Mouse (Mus musculus) layer of hippocampus, adult 2 months (tissue): ENCODE data around the gene Map3k6. TPM values are rescaled to one million over a fixed set of nuclear protein-coding genes. Genes with fewer than 3 reads are reported as not detected.

Experiments used
- DNase-seq, 2 experiments: peaks; one replicate each; pipeline ENCODE4 v3.0.0; 2022; ENCODE audit warnings: low spot score in 2 of 2
- H3K27ac ChIP-seq: fragments of 200-600 bp; 2 replicates; pipeline ENCODE4 v1.8.1; 2022
- H3K4me3 ChIP-seq: fragments of 200-600 bp; 2 replicates; pipeline ENCODE4 v1.8.1; 2022; ENCODE audit warnings: mild to moderate bottlenecking
- CTCF ChIP-seq: fragments of 200-600 bp; conservative IDR thresholded peaks from 2 replicates; pipeline ENCODE4 v1.8.1; 2022; ENCODE audit warnings: antibody characterized with exemption, mild to moderate bottlenecking, moderate library complexity
- total RNA-seq, 2 experiments: library from RNA; stranded (reverse); gene quantifications; 2 replicates each; pipeline ENCODE4 v1.2.3; 2021

Gene Map3k6
- total RNA-seq, 2 experiments from 2014 or later = 5.8 to 10.5 TPM

DNA sequence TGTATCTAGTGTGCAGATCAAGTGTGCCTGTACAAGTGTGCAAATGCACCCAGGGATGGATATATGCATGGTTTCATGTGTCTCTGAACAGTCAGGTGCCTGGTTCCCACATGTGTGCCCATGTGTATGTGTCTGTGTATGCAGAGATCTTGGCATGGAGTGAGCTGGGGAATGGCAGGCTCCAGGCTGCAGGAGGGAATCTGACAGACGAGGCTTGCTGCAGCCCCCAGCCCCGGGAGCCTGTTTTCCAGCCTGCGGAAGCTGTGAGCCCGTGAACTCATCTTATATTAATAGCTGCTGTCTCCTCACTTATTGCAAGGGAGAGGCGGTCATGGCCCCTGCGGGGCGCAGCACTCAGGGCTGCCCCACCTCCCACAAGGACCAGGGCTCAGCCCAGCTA is 36.2 kb upstream of the Map3k6 start:
- TF ChIP-seq CTCF = no peak
- DNase-seq = no peak
- no peak overlapping the region for H3K4me3 ChIP-seq
- no peak overlapping the region for H3K27ac ChIP-seq

DNA sequence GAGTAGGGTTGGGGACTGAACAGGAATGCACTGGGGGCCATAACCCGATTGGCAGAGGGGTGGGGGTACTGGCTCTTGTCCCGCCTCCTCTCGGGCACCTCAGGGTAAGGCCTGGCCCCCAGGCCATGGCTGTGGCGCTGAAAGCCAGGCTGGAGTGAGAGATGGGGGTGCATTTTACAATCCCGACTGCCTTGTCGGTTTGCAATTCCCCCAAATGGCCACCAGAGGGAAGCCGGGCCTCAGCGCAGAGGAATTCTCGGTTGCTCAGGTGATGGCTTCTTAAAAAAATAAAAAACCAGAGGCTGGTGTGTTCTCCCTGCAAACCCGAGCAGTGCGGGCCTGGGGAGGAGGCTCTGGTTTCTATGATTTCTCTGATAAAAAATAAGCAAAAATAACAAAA is 31.3 kb upstream of the Map3k6 start:
- DNase-seq = peak in 1 of 2 experiments; percentile 60
- no peak overlapping the region for H3K4me3 ChIP-seq
- TF ChIP-seq CTCF = peak; percentile 93
- H3K27ac ChIP-seq = no peak overlapping the region

DNA sequence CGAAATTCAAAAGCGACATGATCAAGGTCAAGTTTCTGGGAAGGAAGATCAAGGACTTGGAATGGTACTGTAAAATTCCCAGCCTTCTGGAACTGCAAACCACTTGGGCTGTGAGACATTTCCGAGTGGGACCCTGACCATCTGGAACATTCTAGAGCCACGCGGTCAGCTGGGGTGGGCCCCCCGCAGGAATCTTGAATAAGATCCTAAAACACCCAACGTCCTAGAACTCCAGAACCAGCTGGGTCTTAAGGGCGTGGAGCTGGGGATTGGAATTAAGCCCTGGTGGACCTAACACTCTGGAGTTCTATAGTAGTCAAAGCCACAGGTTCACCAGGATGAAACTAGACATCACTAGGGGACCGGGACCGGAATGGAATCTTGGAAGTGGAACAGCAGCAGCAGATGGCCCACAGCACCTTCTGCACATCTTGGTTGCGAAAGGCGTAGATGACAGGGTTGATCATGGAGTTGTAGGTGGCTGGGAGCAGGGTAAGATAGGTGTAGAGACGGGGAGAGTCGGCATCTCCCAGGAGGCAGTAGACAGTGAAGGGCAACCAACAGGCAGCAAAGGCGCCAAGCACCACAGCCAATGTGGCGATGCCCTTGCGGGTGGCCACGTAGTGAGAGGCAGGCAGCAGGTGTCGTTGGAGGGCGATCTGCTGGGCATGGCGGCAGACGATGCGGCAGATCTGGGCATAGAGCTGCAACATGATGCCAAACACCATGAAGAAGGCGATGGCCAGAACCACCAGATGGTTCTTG is 30.4 kb upstream of the Map3k6 start:
- Histone ChIP-seq H3K4me3 (no peak overlapping the region), H3K27ac (no peak overlapping the region)
- DNase-seq = no peak
- no peak for TF ChIP-seq CTCF

DNA sequence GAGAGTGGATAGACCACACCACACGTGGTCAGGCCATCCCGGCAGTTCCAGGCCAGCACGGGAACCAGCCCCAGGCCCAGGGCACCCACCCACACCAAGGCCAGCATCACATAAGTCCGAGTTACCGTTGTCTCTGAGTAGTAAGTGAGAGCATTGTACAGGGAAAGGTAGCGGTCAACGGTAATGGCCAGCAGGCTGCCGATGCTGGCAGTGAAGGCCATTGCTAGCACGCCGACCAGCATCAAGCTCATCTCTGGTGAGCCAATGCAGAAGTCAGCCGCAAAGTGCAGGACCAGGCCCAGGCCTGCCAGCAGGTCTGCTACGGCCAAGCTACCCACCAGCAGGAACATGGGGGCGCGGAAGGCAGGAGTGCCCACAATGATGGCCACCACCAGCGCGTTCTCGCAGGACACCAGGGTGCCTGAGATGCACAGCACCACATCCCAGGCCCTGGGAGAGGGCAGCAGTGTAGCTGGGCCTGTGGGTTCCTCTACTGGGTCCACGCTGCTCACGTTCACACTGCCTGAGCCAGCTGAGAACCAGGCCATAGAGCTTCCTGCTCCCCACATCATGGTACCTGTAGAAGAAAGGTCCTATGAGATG is 29.7 kb upstream of the Map3k6 start:
- TF ChIP-seq CTCF = no peak
- Histone ChIP-seq H3K4me3 (no peak overlapping the region), H3K27ac (no peak overlapping the region)
- no peak for DNase-seq

DNA sequence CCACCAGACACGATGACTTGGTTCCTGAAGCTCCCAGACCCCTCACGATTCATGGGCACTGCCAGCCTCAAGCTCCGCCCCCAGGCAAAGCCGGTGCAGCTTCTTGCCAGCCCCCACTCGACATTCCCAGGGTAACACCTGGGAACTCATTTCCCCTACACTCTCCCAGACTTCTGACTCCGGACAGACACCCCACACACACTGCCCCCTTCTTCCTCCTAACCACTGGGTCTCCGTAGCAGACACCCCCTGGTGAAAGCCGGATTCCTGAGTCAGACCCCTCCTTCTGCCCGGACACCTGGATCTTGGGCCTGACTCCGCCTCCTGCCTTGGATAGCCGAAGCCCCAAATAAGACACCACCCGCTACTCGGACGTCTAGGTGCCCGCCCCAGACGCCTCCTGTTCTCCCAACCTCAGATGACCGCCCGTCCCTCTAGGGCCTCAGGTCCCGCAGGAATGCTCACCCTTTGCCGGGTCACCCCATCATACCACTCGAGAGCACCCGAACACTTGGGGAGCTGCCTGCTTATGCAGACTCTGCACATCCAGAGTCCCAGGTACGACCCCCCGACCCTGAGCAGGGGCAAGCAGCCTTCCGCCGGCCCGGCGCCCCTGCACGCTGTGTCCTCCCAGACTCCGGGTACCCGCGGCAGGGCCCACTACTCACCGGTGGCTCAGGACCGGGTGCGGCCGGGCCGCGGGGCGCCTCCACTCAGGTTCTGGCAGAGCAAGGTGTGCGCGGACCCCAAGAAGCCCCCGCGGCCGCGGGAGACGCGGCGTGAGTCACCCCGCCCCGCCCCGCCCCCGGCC is 28.7 kb upstream of the Map3k6 start, which contains the start of the genes Cd164l2 and Gpr3:
Gene Cd164l2 (plus strand): TSS at position 381 of the 811 bp plus-strand sequence.
Gene Gpr3 (minus strand): TSS at position 786 of the 811 bp plus-strand sequence.
- TF ChIP-seq CTCF = no peak
- no peak for DNase-seq
- Histone ChIP-seq H3K4me3 (peak within 1 kb of the TSS; percentile 77), H3K27ac (peak within 1 kb of the TSS; percentile 80)

DNA sequence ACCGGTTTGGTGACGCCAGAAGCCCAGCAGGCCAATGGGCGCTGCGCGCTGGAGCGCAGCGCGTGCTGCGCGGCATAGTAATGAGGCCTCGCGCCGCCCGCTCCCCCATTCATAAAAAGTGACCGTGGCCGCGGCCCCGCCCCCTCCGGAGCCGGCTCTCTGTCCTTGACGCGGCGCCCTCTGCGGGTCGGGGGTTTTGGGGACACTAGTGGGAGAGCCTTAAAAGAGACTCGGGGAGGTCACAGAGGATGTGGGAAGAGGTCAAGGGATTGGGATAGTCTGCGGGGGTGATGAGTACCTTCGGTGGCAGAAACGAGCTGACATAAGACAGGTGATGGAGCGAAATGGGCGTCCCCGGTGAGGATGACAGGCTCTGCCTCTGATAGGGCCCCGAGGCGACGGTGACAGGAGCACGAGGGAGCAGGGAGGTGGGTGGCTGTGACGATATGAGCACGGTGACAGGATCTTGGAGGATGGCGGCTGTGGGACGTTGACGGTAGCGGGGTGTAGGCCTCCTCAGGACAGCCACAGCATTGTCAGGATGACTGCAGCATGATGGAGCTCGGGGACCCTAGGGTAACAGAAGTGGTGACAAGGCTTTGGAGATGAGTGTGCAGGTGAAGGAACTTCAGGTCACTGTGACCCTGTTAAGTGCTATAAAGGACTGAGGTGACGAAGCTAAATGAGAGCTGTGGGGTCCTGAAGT is 27.9 kb upstream of the Map3k6 start:
- TF ChIP-seq CTCF = peak; percentile 61
- Histone ChIP-seq H3K27ac (peak overlapping the region; percentile 80), H3K4me3 (peak overlapping the region; percentile 77)
- peak; percentile 70 to 79 for DNase-seq

DNA sequence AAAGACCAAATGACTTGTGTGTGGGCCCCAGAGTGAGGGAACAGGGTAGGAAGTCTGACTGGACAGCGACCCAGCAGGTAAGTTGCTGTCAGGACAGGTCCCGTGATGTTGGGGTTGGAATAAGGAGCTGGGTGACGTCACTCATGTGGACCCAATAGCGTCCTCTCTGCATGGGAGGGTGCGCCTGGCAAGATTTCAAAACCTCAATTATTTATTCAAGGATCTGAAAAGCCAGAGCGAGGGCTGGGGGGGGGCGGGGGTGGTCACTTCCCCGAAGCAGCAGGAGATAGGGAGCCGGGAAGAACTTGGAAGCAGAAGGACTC is 27.4 kb upstream of the Map3k6 start:
- no peak; the same call in 1 of the 2 replicates for TF ChIP-seq CTCF
- H3K4me3 ChIP-seq = peak overlapping the region; percentile 77
- peak overlapping the region; percentile 71; the same call in 1 of the 2 replicates for H3K27ac ChIP-seq
- no peak for DNase-seq

DNA sequence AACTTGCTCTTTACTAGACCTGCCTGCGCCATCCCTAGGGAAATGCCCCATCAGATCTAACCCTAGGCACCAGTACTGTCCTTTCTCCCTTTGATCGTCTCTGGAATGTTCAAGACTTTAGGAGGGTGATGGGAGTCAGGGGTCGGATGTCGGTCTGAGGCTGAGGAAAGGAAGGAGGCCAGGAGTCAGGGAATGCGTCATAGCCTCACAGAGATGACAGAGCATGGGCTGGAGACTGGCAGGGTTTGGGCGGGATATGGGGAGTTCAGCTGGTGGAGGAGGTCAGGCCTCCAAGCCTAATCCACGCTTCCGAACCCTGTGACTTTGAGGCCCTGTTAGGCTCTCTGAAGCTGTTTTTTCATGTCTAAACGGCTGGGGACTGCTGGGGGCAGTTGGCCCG is 27.0 kb upstream of the Map3k6 start:
- no peak for DNase-seq
- TF ChIP-seq CTCF = no peak
- H3K27ac ChIP-seq = no peak overlapping the region
- H3K4me3 ChIP-seq = no peak overlapping the region

DNA sequence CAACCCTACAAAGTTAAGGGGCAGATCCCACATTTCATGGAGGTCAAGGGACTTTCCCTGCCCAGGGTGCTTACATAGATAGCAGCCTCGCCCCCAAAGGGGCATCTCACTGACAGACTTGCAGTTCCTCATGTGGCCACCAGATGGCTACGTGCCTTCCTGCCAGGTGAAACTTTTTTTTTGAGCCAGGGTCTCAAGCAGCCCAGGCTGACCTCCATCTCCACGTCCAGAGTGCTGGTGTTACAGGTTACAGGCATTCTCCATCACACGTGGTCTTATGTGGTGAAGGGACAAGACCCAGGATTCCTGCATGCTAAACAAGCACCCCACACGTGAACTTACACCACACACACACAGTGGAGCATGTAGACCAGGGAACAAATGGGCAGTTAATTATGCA is 23.0 kb upstream of the Map3k6 start:
- TF ChIP-seq CTCF = peak; percentile 93
- no peak for DNase-seq
- no peak overlapping the region for H3K27ac ChIP-seq
- H3K4me3 ChIP-seq = no peak overlapping the region

DNA sequence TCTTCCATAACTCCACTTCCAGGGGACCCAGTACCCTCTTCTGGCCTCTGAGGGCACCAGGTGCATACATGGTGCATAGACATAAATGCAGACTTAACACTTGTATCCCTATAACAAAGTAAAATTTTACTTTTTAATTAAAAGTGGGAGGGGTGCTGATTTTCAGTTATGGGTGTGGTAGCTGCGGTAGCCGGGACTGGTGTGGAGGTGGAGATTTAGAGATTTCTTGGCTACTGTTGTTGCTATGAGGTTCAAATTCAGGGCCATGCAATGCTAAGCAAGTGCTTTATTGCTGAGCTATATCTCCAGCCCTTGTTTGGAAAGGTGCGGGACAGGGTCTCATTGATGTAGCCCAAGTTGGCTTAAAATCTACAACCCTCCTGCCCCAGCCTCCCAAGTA is 21.9 kb upstream of the Map3k6 start:
- Histone ChIP-seq H3K4me3 (no peak overlapping the region), H3K27ac (no peak overlapping the region)
- TF ChIP-seq CTCF = no peak
- DNase-seq = no peak

DNA sequence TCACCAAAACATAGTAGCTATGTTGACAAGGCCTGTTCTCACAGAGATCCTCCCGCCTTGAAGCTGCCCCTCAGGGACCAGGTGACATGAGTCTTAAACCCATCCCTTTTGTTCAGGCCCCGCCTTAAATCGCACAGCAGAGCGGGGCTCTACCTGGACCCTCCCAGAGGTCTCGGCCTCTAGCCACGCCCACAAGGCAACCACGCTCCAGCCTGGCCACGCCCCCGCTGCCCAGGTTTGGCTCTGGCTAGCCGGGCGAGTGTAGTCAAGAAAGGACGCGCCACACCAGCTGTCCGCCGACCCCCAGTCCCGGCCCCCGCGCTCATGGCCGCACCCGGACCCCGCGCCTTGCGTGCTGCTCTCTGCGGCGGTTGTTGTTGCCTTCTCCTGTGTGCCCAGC is 20.0 kb upstream of the Map3k6 start:
- TF ChIP-seq CTCF = no peak
- no peak overlapping the region for H3K4me3 ChIP-seq
- DNase-seq = no peak

DNA sequence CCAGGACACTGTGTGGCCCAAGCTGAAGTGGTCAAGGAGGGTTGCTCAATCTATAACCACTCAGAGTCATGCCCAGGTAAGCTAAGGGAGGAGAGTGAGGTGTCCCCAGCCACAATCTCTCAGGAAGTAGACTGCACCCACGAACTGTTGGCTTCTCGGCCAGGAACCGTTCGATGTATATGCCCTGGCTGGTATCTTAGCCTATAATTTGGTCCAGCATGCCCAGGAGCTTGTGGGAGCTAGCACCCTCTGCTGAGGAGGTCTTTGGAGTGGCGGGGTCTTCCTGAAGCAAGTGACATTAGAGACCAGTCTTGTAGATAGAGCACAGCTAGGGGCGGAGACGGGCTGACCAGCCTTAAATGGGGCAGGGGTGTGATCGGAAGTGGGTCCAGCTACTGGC is 18.9 kb upstream of the Map3k6 start:
- DNase-seq = no peak
- H3K4me3 ChIP-seq = no peak overlapping the region
- TF ChIP-seq CTCF = no peak
- H3K27ac ChIP-seq = no peak overlapping the region

More for the DNA sequence above, 20.0 kb upstream of the Map3k6 start:
- no peak overlapping the region for H3K27ac ChIP-seq

DNA sequence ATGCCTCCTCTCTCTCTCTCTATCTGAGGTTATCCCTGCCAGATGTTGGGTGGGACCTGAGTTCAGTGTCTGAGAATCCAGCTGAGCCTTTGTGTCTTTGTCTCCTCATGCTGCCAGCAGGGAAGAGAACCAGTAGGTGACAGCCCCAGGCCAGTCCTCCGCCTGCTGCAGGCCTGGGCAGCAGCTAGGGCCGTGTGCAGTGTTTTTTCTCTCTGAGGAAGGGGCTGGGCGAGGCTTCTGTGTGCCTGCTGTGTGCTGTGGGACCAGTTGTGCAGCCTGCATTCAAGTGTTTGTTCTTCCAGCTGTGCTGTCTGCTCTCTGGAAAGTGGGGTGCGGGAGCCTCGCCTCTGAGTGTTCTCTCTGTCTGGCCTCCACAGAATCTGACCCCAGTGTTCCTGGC is 16.7 kb upstream of the Map3k6 start:
- Histone ChIP-seq H3K4me3 (no peak overlapping the region), H3K27ac (no peak overlapping the region)
- TF ChIP-seq CTCF = no peak
- DNase-seq = no peak
